In the genomic region with DNA sequence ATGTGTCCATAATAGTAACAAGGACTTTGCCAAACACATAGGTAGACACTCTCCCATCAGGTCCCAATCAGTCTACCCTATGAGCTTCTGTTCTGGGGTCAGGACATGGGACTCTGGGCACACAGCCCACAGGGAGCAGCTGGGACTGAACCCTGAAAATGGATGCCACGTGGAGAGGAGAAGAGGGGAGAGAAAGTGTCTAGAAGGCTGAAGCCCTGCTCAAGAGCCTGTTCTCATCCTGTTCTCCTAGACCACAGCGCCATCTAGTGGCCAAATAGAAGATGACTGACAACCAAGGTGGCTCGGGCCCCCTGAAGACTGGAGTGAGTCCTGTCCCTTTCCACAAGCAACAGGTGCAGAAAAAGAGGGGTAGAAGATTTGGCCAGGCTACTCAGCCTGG, we compare ENCODE assay signal across 8 mouse cellular contexts.
A peak's percentile ranks its signal among the peaks of the same experiment; 100 is the strongest.
DNase-seq lines count a peak whose midpoint lies in the region; ATAC-seq lines count a peak whose summit lies in the region.

No protein-coding gene starts in this region.

- no peaks in the 10 kb centered on the region for H3K4me1 ChIP-seq in intestine, embryonic 15.5 days (replicated peaks)
- peaks cover 7% of the 10 kb centered on the region for H3K4me1 ChIP-seq in midbrain, embryonic 13.5 days (replicated peaks)

- no peaks in the 10 kb centered on the region for H3K36me3 ChIP-seq in intestine, embryonic 15.5 days
- no peaks in the 10 kb centered on the region for H3K36me3 ChIP-seq in midbrain, embryonic 13.5 days

- H3K4me2 ChIP-seq in intestine, embryonic 15.5 days (replicated peaks), result no peak overlapping the region
- H3K4me2 ChIP-seq in midbrain, embryonic 13.5 days (replicated peaks), result no peak overlapping the region

- H3K27ac ChIP-seq in intestine, embryonic 15.5 days, result no peak overlapping the region
- H3K27ac ChIP-seq in midbrain, embryonic 13.5 days, result no peak overlapping the region

- 2% methylated on average over 3 of the region's 3 CpGs for WGBS in intestine, embryonic 15.5 days
- 5% methylated on average over 3 of the region's 3 CpGs for WGBS in midbrain, embryonic 13.5 days

- H3K27me3 ChIP-seq in intestine, embryonic 15.5 days (replicated peaks), result no peaks in the 10 kb centered on the region; the same call in 1 of the 2 replicates
- peaks cover 4% of the 10 kb centered on the region; the same call in 1 of the 2 replicates for H3K27me3 ChIP-seq in midbrain, embryonic 13.5 days

- no peak overlapping the region for H3K9ac ChIP-seq in intestine, embryonic 15.5 days
- no peak overlapping the region for H3K9ac ChIP-seq in midbrain, embryonic 13.5 days (replicated peaks)

- intact Hi-C loops in left cerebral cortex, postnatal 25 days (cut with DNase I), result loop anchor here (2.0 to 10.0 kb wide), 5 partner anchors 800 to 1450 kb away; no protein-coding TSS in a partner anchor

- peak; percentile 52; the same call in 1 of the 2 replicates for ATAC-seq in intestine, embryonic 15.5 days
- peak; percentile 46 for ATAC-seq in midbrain, embryonic 13.5 days

- H3K4me3 ChIP-seq in intestine, embryonic 15.5 days (replicated peaks), result no peak overlapping the region
- no peak overlapping the region for H3K4me3 ChIP-seq in midbrain, embryonic 13.5 days (replicated peaks)

- peak; percentile 43 for DNase-seq in left cerebral cortex, adult 11 months (ENCODE audit: low spot score)
- DNase-seq in left cerebral cortex, adult 8-10 months (ENCODE audit: low spot score in 2 of 2), result no peak
- peak; percentile 88 to 92 for DNase-seq in cerebellum, postnatal 10 days
- peak; percentile 43 to 69 for DNase-seq in frontal cortex, postnatal 25 days (ENCODE audit: low spot score in 2 of 2)
- peak; percentile 68 to 73 for DNase-seq in left cerebral cortex, postnatal 25 days (ENCODE audit: low spot score in 2 of 2)
- DNase-seq in spleen, postnatal 10 days (ENCODE audit: low spot score in 2 of 2), result peak; percentile 45 to 74

- H3K9me3 ChIP-seq in intestine, embryonic 15.5 days, result no peaks in the 10 kb centered on the region
- no peaks in the 10 kb centered on the region for H3K9me3 ChIP-seq in midbrain, embryonic 13.5 days

Comparison
In these comparisons a context has a peak if more than half of its experiments do, and no peak if none do; other contexts are left out.
1. DNase-seq: peak in left cerebral cortex, adult 11 months (single experiment), cerebellum, postnatal 10 days (2 of 2), frontal cortex, postnatal 25 days (2 of 2), left cerebral cortex, postnatal 25 days (2 of 2) and spleen, postnatal 10 days (2 of 2); none in left cerebral cortex, adult 8-10 months (0 of 2).